Mouse (Mus musculus) small intestine, adult 2 months (tissue): ENCODE measurements around the gene Rex1bd.

Experiments
- CTCF ChIP-seq: fragments of 200-500 bp; IDR thresholded peaks from 2 replicates; pipeline ENCODE4 v1.5.1; 2012; ENCODE audit warnings: low read depth, mild to moderate bottlenecking, control low read depth, inconsistent platforms, low read length, moderate library complexity, mixed read lengths; ENCODE audit not compliant: insufficient replicate concordance, insufficient read length; ENCODE audit errors: extremely low read depth
- POLR2A ChIP-seq: fragments of 200-500 bp; IDR thresholded peaks from 2 replicates; pipeline ENCODE4 v1.6.1; 2012; ENCODE audit warnings: low read depth, mild to moderate bottlenecking, control low read depth, inconsistent platforms, low read length, moderate library complexity

GRCm38 (mm10) chr8:70467229-70467725 lies 39.3 kb downstream of the Rex1bd start:
- no peak for TF ChIP-seq CTCF
- no peak for TF ChIP-seq POLR2A
